Mouse (Mus musculus): ENCODE data around the gene Gm3448.
A peak's percentile ranks its signal among the peaks of the same experiment; 100 is the strongest.
"Not testable (repeated sequence)": the region's sequence is repeated elsewhere in the genome, so short reads cannot be mapped to it uniquely, and the experiment has no call there.

Gm3448 gene

DNA sequence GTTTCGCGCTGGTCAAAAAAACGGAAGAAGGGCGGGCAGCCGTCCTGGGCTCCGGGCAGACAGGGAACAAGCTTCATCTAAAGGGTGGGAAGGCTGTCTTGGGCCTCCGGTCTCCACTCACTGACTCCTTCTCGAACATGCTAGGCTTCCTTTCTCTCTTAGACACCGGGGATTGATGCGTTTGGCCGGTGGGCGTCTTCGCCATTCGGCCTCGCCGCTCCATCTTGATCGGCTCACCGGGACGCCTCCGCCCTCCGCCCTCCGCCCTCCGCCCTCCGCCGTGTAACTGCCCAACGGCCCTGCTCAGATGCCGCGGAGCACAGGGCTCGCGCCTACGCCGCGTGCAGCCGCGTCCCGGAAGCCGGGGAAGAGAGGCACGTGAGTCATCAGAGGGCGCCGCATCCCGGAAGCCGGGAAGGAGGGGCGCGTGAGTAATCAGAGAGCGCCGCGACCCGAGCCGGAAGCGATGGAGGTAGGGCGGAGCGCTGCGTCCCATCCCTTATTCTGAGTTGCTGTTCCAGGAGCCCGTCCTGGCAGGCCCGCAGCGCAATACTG lies at the start of gene Gm3448, which contains the start of the genes Ermard and Tcte3:
TSS of gene Gm3448 (minus strand) at position 363 of the 555 bp plus-strand sequence.
TSS of gene Ermard (plus strand) at position 34 of the 555 bp plus-strand sequence.
TSS of gene Tcte3 (minus strand) at position 314 of the 555 bp plus-strand sequence.
- peak; percentile 24 for DNase-seq (ENCODE audit: low spot score)

DNA sequence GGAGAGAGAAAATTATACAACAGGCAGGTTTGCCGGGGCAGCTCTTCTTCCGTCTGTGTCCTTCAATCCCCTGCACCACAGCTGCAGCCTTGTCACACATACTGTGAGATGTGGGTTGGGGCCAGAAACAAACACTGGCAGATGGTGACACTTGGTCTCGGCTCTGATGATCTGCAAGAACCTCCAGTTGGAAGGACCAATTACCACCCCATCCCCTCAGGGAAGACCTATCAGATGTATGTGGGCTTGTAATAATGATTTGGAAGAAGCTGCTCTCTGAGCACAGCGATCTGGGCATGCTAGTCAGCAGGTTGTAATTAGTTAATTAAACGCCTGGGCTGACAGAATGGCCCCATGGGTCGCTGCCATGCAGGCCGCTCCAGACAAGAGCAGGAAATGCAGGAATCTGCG lies 47.3 kb upstream of the Gm3448 start:
- no peak for DNase-seq (ENCODE audit: low spot score)

DNA sequence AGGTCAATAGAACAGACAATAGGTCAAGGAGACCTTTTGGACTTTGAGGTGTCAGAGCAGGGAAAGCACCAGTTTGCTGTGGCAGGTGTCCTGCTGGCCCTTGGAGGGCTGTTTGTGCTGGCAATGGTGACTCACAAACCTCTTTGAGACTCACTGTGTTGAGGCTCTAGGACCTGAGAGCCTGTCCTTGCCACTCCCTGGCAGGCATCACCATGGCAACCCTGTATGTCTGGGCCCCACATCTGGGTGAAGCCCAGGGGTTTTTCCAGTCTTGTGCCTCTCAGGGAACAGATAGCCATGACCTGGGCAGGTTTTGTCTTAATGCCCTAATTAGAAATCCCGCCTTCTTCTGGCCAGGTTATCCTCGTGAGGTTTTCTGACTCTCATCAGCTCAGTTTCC lies 46.8 kb upstream of the Gm3448 start:
- no peak for DNase-seq (ENCODE audit: low spot score)

DNA sequence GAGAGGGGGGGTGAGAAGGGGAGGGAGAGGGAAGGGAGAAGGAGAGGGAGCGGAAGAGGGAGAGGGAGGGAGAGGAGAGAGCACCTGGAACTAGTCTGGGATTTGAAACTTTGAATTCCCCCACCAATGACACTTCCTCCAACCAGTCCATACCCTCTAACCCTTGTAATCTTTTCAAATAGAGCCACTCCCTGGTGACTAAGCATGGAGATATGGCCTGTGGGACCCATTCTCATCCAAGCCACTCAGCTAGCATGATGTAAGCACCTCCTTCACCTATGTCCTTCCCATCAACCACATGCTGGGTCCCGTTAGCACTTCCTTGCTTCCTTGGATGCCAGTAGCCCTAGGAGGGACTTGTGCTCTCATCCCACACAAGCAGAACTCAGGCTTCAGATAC lies 43.7 kb upstream of the Gm3448 start:
- DNase-seq (ENCODE audit: low spot score): no peak

DNA sequence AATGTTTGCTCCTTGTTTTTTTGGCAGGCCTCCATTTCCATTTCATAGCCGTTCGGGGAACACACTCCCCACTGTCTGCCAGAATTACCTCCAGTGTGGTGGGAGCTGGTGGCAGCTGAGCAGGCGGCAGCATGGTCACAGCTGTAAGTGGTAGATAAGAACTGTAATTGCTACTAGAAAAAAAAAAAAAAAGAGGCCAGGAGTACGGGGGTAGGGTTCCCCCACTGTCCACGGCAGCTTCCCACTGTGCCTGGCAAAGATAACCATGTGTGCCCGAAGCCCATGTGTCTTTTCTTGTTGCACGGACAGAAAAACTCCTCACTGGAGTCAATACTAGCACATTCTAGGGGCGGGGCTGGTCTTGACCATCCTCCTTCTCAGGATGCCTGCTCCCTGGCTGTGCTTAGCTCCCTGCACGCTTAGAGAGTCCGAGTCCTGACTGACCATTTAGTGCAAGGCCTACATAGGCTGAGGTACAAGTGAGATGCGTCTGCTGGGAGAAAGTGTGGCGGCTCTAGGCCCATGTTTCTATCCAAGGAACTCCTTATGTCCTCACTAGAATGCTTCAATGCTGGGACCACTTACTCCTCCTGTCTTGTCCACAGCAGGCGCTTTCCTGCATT lies 43.0 kb upstream of the Gm3448 start:
- DNase-seq (ENCODE audit: low spot score): no peak

DNA sequence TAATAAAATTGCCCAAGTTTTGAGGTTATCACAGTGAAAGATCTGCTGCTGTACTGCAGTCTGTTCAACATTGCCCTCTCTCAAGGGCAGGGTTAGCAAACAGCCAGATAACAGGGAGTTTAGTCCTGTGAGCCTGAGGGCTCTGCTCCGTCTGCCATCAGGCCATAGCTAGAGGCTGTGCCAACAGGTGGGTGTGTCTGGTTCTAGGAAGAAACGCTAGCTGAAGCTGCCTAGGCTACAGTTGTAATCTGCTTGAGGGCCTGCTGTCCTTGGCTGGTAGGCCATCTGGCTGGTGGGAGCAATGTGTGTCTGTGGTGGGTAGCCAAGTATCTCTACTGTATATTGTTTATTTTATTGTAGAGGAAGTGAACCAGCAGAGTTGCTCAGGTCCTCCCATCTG lies 36.2 kb upstream of the Gm3448 start:
- no peak for DNase-seq (ENCODE audit: low spot score)

DNA sequence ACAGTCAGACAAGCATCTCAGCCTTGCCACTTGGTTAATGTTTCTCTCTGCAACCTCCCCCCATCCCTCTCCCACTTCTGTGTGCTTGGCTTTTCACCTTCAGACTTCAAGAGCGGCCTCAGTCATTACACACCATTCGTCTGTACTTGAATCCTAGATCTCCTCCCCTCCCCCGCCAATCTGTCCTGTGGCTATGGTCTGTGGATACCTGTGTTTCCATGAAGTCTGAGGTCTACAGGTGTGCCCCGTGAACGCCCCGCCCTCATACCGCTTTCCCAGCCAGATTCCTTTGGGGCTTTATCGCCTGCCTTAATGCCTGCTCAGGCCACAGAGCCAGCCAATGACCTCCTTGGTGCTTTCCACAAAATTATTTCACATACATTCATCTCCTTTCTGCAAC lies 33.7 kb upstream of the Gm3448 start:
- no peak for DNase-seq (ENCODE audit: low spot score)

DNA sequence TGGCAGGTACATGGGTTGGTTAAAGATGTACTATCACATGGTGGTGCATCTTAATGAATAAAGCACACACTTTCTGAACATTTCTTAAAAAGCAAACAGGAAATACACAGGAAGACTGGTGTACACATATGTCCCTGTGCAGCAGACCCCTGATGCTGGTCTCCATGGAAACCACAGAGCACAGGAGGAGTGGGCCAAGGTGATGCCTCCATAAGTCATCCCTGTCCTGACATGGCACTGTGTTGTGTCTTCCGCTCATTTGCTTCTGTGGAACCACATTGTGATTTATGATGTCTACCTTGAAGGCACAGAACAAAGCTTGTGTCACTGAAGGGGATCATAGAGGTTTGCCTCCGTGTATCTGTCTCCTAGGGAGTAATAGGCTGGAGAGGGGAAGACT lies 30.9 kb upstream of the Gm3448 start:
- no peak for DNase-seq (ENCODE audit: low spot score)

DNA sequence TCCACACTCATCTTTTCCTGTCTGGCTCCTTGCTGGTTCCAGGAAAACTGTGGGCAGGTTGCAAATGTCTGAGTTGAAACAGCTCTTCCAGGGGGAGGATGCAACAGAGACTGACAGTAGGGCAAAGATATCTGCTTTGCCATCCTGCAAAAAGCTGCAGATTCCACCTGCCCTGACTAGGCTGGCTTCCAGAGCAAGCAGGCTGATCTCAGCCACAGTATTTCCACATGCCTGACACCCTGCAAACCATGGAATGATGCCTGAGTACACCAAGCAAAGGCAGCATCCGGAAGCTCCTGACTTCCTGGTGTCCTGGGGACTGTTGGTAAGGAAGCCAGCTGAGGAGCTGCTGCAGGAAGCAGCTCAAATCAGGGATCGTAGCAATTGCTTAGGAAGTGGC lies 27.8 kb upstream of the Gm3448 start:
- DNase-seq (ENCODE audit: low spot score): no peak

DNA sequence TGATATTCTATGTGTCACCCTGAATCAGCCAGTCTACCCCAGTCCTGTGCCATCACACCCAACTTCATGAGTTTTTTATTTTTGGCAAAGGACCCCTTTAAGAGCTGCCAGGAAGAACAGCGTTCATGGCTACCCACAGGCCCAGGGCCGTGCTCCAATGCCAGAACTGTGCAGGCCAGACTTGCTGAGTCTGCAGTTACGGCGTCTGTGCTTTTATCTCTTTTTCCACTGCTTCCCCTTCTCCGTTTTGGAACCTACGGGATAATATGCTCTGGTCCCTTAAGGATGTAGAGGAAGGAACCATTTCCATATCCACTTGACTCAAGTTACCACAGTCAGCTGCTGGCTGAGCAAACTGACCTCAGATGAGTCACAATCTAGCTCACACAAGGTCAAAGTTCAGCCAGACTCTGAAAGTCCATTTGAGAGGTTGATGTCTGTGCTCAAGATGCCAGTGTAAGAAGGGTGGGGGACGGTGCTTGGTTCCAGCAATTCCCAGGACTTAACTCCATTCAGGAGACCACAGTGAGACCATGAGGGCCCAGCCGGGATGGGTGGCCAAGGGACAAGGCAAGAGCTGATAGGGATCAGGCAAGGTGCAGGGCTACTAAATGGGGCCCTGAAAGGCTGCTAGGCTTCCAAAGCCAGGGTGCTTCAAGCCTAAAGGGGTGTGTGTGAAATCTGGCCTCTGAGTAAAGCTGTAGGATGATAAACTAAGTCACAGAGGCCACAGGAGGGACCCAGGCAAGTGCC lies 26.9 kb upstream of the Gm3448 start:
- no peak for DNase-seq (ENCODE audit: low spot score)

DNA sequence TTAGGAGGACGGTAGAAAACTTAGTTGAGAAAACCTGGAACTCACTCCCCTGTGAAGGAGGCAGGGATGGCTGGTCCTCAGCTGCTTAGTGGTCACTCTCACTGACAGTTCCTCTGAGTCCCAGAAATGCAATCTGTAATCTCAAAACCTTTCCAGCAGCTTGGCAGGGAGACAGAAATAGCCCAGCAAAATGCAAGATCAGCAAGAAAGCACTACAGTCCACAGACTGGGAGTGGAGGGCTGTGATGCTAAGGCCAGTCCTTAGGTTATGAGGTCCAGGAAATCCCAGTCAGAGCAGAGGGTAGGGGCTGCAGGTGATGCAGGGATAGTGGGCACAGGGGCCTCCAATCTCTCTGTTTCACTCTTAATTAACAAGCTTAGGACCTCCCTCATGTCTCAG lies 25.6 kb upstream of the Gm3448 start:
- no peak for DNase-seq (ENCODE audit: low spot score)

DNA sequence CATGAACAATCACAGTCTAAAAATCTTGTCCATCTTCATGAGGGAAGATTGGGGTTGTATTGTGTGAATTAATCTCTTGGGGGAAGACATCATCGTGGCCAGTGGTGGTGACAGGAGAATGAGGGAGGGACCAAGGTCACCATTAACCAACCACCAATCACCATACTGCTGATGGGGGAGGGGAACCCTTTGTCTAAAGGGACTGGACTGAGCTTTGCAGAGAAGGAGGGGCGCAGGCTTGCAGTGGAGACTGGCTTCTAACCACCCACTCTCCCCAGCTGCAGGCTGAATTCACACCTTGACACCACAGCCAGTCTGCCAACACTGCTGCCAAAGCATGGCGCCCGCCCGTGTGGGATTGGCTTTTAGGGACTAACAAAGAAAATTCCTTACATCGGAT lies 24.7 kb upstream of the Gm3448 start:
- no peak for DNase-seq (ENCODE audit: low spot score)

DNA sequence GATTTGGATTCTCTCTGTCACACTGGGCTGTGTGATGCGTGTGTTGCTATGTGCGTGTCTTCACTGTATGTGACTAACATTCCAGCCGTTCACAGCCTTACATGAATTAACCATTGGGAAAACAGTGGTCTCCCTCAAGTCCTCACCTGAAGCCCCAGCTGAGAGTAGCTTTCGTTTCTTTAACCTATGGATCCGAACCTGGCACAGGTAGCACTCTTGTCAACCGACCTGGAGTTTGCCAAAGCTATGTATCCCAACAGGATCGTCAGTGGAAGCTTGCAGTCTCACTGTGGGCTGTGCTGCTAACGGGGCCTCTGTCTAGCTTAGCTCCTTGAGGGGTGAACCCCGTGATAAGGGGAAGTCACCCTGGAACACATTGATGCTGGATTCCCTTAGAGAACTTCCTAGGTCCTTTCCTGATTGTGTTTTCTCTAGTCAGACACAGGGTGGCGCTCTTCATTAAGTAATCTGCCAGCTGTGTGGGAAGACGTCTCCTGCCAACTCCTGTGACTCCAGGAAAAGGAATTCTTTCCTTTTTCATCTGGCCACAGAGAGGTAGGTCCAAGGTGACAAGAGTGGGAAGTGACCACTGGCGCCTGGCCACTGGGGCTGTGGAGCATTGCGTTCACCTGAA lies 24.2 kb upstream of the Gm3448 start:
- DNase-seq (ENCODE audit: low spot score): no peak

DNA sequence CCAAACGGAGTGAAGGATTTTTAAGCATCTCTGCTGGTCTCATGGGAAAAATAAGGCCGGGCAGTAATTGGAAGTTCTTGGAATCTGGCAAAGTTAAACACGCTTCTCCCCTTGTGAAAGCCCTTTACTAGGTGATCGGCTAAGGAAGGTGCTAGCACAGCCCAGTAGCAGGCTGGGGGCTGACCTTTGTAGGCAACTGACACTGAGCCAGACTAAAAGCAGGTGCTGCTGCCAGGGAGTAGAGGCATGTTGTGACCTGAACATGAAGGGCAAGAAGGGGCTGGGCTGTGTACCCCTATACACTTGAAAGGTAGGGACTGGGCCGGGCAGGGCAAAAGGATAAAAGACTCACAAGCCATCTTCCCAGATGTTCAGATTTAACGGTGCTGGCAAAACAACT lies 19.0 kb upstream of the Gm3448 start:
- DNase-seq (ENCODE audit: low spot score): no peak

DNA sequence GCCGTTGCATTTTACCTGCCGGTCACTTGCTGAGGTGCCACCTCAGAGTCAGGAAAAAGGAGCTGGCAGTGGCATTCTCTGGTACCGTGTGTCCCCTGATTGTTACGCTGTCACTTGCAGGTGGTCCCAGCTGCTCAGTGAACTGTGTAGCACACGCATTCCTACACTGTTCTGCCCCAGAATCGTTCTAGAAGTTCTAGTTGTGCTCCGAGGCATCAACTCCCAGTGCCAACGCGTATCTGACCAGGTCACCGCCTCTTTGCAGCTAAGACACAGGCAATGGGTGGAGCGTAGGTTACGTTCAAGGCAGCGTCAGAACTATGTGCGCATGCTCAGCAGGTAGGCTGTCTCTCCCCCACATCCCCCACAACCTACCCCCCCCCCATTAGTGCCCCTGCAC lies 18.3 kb upstream of the Gm3448 start:
- no peak for DNase-seq (ENCODE audit: low spot score)

DNA sequence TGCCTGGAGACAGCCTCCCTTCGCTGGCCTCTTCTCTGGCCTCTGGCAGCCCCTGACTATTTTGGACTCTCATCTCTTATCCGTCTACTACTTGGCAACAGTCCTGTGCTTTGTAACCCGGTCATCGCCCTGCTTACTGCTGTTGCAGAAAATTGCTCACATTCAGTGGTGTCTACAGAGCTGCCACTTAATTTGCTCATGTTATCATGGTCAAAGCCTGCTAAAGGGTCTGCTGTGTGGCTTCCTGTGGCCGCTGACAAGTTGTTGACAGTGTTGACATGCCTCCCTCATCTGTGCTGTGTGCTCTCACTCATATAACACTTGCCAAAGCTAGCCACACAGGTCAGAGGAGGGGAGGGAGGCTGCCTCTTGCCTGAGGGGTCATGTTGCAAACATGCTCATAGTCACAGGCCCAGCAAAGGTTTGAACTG lies 16.8 kb upstream of the Gm3448 start:
- DNase-seq (ENCODE audit: low spot score): no peak

DNA sequence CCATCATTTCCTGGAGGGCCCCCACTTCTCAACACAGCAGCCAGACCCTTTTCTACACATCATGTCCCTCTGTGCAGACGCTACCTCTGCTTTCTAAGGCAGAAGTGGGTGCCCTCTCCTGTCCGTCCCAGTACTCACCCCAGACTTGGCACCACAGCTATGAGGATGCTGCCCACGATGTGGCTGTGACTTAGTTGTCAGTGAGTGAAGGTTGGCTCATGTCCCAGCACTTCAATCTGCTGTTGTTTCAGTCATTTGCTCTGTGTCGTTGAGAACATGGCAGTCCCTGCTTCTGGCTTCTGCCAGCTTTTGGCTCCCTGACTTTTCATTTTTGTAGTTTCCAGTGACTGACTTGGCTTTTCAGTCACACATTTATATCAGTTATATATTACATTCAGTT lies 14.6 kb upstream of the Gm3448 start:
- no peak for DNase-seq (ENCODE audit: low spot score)

DNA sequence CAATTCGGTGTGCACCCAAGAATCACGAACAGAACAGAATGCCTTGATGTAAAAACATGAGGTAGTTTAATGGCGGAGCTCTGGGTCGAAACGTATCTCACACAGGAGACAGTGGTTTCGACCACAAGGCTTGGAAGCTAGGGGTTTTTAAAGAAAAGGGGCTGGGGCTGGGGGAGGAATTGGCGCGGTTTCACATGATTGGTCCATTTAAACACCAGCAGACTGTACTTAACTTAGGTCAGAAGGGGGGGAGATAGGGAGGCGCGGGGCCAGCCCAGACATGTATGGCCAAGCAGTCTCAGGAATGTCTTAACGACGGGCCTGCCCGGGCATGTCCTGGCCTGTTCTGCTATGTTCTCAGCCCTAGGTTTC lies 12.5 kb upstream of the Gm3448 start:
- not testable (repeated sequence) for DNase-seq (ENCODE audit: low spot score)

DNA sequence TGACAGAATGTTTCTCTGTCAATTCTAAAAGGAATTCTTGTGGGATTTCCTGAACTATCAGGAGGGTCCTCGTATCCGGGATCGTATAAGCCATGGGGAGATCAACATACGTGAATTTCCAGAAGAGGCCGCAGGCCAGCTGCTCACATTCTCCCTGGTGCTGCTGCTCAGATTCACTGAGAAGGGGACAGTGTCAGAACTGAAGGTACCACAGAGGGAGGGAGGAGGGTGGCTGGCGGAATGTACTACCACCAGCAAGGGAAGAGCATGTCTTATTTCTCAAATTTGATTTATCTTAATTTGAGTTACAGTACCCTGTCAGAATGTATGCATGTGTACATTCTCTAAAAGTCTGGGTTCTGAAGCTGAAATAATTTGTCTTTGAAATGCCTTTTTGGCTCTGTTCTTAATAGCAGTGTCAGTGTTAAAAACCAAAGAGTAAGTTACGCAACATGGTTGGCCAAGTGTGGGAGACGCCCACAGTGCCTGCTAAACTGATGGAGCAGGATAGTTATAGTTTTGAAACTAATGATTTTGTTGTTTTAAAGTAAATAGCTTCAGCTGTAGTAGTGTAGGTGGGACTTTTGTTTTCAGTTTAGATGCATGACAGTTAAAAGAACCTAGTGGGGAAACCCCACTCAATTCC lies 12.0 kb upstream of the Gm3448 start:
- DNase-seq (ENCODE audit: low spot score): not testable (repeated sequence)

DNA sequence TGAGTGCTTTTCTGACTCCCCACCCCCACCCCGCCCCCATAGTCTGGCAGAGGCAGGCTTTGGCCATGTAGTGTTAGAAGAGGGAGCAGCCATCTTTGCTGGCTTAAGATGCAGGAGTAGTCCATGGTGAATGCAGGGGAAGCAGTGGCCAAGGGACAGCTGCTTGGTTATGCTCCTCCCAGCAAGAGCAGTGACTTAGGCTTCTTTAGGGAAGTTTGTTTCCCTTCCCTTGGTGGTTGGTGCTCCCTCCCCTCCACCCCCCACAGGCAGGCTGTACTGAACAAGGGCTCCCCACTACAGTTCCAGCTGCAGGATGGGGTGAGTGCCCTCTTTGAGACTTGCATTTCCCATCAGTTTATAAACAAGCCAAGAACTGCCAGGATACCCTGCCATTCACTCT lies 11.4 kb upstream of the Gm3448 start:
- DNase-seq (ENCODE audit: low spot score): not testable (repeated sequence)

DNA sequence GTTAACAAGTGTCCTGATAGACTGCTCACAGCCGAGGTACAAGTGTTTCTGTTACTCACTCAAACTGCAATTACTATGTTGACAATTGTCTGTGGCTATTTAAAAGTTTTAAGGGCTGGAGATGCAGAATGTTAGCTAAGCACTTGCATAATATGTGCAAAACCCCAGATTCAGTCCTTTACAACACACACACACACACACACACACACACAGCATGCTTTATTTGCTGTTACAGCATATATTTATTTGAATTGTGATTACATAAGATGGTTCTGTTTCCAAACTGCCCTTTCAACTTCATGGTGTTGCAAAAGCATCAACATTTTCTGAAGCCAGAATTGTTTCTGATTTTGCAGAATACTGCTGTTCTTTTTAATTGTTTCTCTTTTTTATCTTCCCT lies 9.0 kb upstream of the Gm3448 start:
- not testable (repeated sequence) for DNase-seq (ENCODE audit: low spot score)

DNA sequence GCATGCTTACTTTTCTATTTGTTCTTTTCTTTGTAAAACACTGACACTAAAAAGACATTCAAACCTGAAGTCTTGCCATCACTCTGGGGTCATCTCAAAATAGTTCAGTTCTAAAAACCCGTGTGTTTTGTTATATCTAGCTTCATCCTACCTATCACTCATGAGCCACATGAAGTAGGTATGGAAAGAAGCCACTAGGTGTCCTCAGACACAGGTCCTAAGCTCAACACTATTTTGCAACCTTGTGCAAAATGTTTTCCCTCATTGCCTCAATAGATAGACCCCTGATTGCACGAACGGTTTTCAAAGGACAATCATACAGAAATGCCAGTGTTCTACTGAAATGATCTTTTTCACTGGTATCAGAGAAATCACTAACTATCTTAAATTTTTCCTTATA lies 882 bp downstream of the Gm3448 start:
- not testable (repeated sequence) for DNase-seq (ENCODE audit: low spot score)

All from testis, postnatal 14 days (tissue).